ENCODE assay signal across 7 mouse cellular contexts in the genomic region with DNA sequence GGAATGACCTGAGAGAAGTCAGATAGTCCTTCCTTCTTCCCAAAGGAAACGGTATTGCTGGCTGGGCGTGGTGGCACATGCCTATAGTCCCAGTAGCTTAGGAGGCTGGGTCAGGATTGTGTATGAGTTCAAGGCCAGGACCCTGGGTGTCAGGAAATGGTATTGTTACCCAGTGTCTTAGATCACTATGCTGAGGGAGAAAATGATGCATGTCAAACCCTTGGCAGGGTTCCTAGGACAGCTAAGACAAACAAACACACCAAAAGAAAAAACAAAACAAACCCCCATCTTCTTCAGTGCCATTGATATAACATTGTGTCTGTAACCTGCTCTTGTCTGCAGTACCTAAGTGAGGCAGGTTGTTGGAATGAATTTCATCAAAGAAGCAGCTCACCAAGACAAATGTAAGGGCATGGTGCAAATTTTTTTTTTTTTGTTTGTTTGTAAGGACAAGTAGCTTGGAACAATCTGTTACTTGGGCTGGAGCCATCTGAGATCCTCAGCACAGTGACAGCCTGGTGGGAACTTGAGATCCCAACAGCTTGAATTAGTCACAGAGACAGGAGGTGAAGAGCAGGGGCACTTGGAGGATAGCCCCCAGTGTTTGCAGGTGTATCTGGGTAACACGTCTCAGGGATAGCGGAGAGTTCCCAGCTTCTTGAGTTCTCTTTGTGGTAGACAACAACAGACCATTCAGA.
"Had no signal": no experiment of that assay in that cellular context is flagged by ENCODE, and none has a peak within 500 bp of the region (broad histone marks: within the 10 kb centered on the region; RNA-seq: fewer than 3 reads in every experiment).

No protein-coding gene starts in this region.

- DNase-seq: kidney, adult 2 months; liver; lung, embryonic 14.5 days; right cerebral cortex, adult 18-20 months; right cerebral cortex, postnatal 25 days; thymus, postnatal 36 days had no signal

- ATAC-seq: intestine, embryonic 16.5 days had no signal
